Mouse (Mus musculus): ENCODE results near the gene Dnm1. TPM values are rescaled to one million over a fixed set of nuclear protein-coding genes. Genes with fewer than 3 reads are reported as not detected.

The Dnm1 gene
- polyA plus RNA-seq, 1 experiment from 2014 or later: 19.4 TPM

GRCm38 (mm10) chr2:32328911-32329460 lies 24.2 kb downstream of the Dnm1 start:
- 0 out of 2 replicates have a peak, but pooled peaks cover 8% of the 10 kb centered on the region for H3K4me1 ChIP-seq
- H3K36me3 ChIP-seq (replicated peaks): no peaks in the 10 kb centered on the region
- H3K4me2 ChIP-seq: no peak overlapping the region
- H3K9ac ChIP-seq: no peak overlapping the region
- ATAC-seq (ENCODE audit: low FRiP score): no peak
- H3K27ac ChIP-seq: no peak overlapping the region
- H3K4me3 ChIP-seq (replicated peaks): no peak overlapping the region
- no peaks in the 10 kb centered on the region for H3K9me3 ChIP-seq
- 32% methylated on average over 13 of the region's 13 CpGs for WGBS
- no peaks in the 10 kb centered on the region; the same call in 1 of the 2 replicates for H3K27me3 ChIP-seq

GRCm38 (mm10) chr2:32327200-32327599 lies 25.9 kb downstream of the Dnm1 start:
- Histone ChIP-seq H3K36me3 (replicated peaks) (no peaks in the 10 kb centered on the region), H3K4me3 (replicated peaks) (no peak overlapping the region), H3K27me3 (no peaks in the 10 kb centered on the region; the same call in 1 of the 2 replicates), H3K9me3 (no peaks in the 10 kb centered on the region), H3K9ac (no peak overlapping the region), H3K4me1 (peaks cover 20% of the 10 kb centered on the region), H3K27ac (no peak overlapping the region), H3K4me2 (no peak overlapping the region)
- WGBS: 85% methylated on average over 4 of the region's 4 CpGs
- no peak for ATAC-seq (ENCODE audit: low FRiP score)

GRCm38 (mm10) chr2:32325342-32325741 lies 27.8 kb downstream of the Dnm1 start:
- Histone ChIP-seq H3K36me3 (replicated peaks) (no peaks in the 10 kb centered on the region), H3K4me2 (no peak overlapping the region), H3K4me3 (replicated peaks) (no peak overlapping the region), H3K9ac (no peak overlapping the region), H3K27me3 (no peaks in the 10 kb centered on the region; the same call in 1 of the 2 replicates), H3K27ac (no peak overlapping the region), H3K9me3 (no peaks in the 10 kb centered on the region), H3K4me1 (peaks cover 24% of the 10 kb centered on the region)
- WGBS: 74% methylated on average over 7 of the region's 7 CpGs
- ATAC-seq (ENCODE audit: low FRiP score): no peak

GRCm38 (mm10) chr2:32324322-32324721 lies 28.8 kb downstream of the Dnm1 start:
- ATAC-seq (ENCODE audit: low FRiP score): no peak
- peaks cover 31% of the 10 kb centered on the region for H3K4me1 ChIP-seq
- 61% methylated on average over 4 of the region's 4 CpGs for WGBS
- no peak overlapping the region for H3K4me3 ChIP-seq (replicated peaks)
- no peaks in the 10 kb centered on the region; the same call in 1 of the 2 replicates for H3K27me3 ChIP-seq
- no peaks in the 10 kb centered on the region for H3K9me3 ChIP-seq
- no peak overlapping the region for H3K4me2 ChIP-seq
- H3K9ac ChIP-seq: no peak overlapping the region
- no peak overlapping the region for H3K27ac ChIP-seq
- H3K36me3 ChIP-seq (replicated peaks): no peaks in the 10 kb centered on the region

GRCm38 (mm10) chr2:32322754-32323741 lies 30.1 kb downstream of the Dnm1 start:
- Histone ChIP-seq H3K9ac (no peak overlapping the region), H3K9me3 (no peaks in the 10 kb centered on the region), H3K4me2 (peak overlapping the region; percentile 17; the same call in 1 of the 2 replicates), H3K36me3 (replicated peaks) (no peaks in the 10 kb centered on the region), H3K4me3 (replicated peaks) (no peak overlapping the region), H3K27ac (peak overlapping the region; percentile 88), H3K4me1 (peaks cover 34% of the 10 kb centered on the region), H3K27me3 (peaks cover 9% of the 10 kb centered on the region)
- whole genome bisulfite sequencing: 67% methylated on average over 7 of the region's 7 CpGs
- peak; percentile 82 for ATAC-seq (ENCODE audit: low FRiP score)

- Histone ChIP-seq H3K9me3 (no peaks in the 10 kb centered on the region), H3K4me1 (peaks cover 45% of the 10 kb centered on the region), H3K4me3 (replicated peaks) (no peak overlapping the region), H3K9ac (no peak overlapping the region), H3K27me3 (peaks cover 22% of the 10 kb centered on the region), H3K4me2 (no peak overlapping the region), H3K36me3 (replicated peaks) (no peaks in the 10 kb centered on the region), H3K27ac (peak overlapping the region; percentile 88; the same call in 1 of the 2 replicates)
- WGBS: 76% methylated on average over 9 of the region's 9 CpGs
- no peak for ATAC-seq (ENCODE audit: low FRiP score)
Observed at GRCm38 (mm10) chr2:32321591-32322298, 31.4 kb downstream of the Dnm1 start.

GRCm38 (mm10) chr2:32320721-32321120 lies 32.4 kb downstream of the Dnm1 start:
- no peaks in the 10 kb centered on the region for H3K9me3 ChIP-seq
- H3K4me3 ChIP-seq (replicated peaks): no peak overlapping the region
- H3K4me2 ChIP-seq: no peak overlapping the region
- H3K27me3 ChIP-seq: peaks cover 31% of the 10 kb centered on the region
- H3K36me3 ChIP-seq (replicated peaks): no peaks in the 10 kb centered on the region
- no peak overlapping the region for H3K27ac ChIP-seq
- H3K9ac ChIP-seq: no peak overlapping the region
- 69% methylated on average over 11 of the region's 11 CpGs for WGBS
- no peak for ATAC-seq (ENCODE audit: low FRiP score)
- peaks cover 47% of the 10 kb centered on the region for H3K4me1 ChIP-seq

- H3K4me1 ChIP-seq: peaks cover 52% of the 10 kb centered on the region
- ATAC-seq (ENCODE audit: low FRiP score): no peak
- no peaks in the 10 kb centered on the region for H3K9me3 ChIP-seq
- peak overlapping the region; percentile 53; the same call in 1 of the 2 replicates for H3K27ac ChIP-seq
- H3K27me3 ChIP-seq: peaks cover 38% of the 10 kb centered on the region
- no peak overlapping the region for H3K4me2 ChIP-seq
- no peaks in the 10 kb centered on the region for H3K36me3 ChIP-seq (replicated peaks)
- no peak overlapping the region for H3K9ac ChIP-seq
- 63% methylated on average over 9 of the region's 9 CpGs for WGBS
- no peak overlapping the region for H3K4me3 ChIP-seq (replicated peaks)
Observed at GRCm38 (mm10) chr2:32319586-32320580, 33.3 kb downstream of the Dnm1 start.

GRCm38 (mm10) chr2:32318709-32319585 lies 34.2 kb downstream of the Dnm1 start:
- peaks cover 52% of the 10 kb centered on the region for H3K4me1 ChIP-seq
- H3K36me3 ChIP-seq (replicated peaks): no peaks in the 10 kb centered on the region
- no peaks in the 10 kb centered on the region for H3K9me3 ChIP-seq
- peak overlapping the region; percentile 47 for H3K4me2 ChIP-seq
- peaks cover 42% of the 10 kb centered on the region for H3K27me3 ChIP-seq
- WGBS: 77% methylated on average over 14 of the region's 14 CpGs
- no peak for ATAC-seq (ENCODE audit: low FRiP score)
- peak overlapping the region; percentile 29 for H3K4me3 ChIP-seq (replicated peaks)
- H3K9ac ChIP-seq: peak overlapping the region; percentile 45
- peak overlapping the region; percentile 53; the same call in 1 of the 2 replicates for H3K27ac ChIP-seq

- Histone ChIP-seq H3K4me2 (peak overlapping the region; percentile 47), H3K9ac (peak overlapping the region; percentile 45; the same call in 1 of the 2 replicates), H3K27me3 (peaks cover 46% of the 10 kb centered on the region), H3K9me3 (no peaks in the 10 kb centered on the region), H3K4me3 (replicated peaks) (peak overlapping the region; percentile 29), H3K36me3 (replicated peaks) (no peaks in the 10 kb centered on the region), H3K27ac (peak overlapping the region; percentile 63; the same call in 1 of the 2 replicates), H3K4me1 (peaks cover 47% of the 10 kb centered on the region)
- ATAC-seq (ENCODE audit: low FRiP score): peak; percentile 52
- 10% methylated on average over 19 of the region's 19 CpGs for WGBS
Observed at GRCm38 (mm10) chr2:32317791-32318417, 35.2 kb downstream of the Dnm1 start.
